Mouse (Mus musculus) midbrain, embryonic 16.5 days (tissue): Measurements from ENCODE around the gene Tgm6. TPM values are rescaled to one million over a fixed set of nuclear protein-coding genes. Genes with fewer than 3 reads are reported as not detected.

Experiments
- ATAC-seq: fragments of 200-750 bp; cut with Nextera tagmentation; 2 replicates; pipeline ENCODE4 v1.8.0; 2017; ENCODE audit warnings: moderate TSS enrichment
- H3K27ac ChIP-seq: fragments of 300-500 bp; sonication (generic); 2 replicates; pipeline ENCODE4 v1.5.1; 2014; ENCODE audit warnings: mild to moderate bottlenecking, low read length, mixed read lengths
- H3K27me3 ChIP-seq: fragments of 300-500 bp; sonication (generic); 2 replicates; pipeline ENCODE4 v1.6.1; 2014; ENCODE audit warnings: low read depth, low read length, mixed read lengths; ENCODE audit not compliant: control insufficient read depth, insufficient read depth
- H3K36me3 ChIP-seq: fragments of 300-500 bp; sonication (generic); 2 replicates; pipeline ENCODE4 v1.6.1; 2014; ENCODE audit warnings: mild to moderate bottlenecking, low read length, moderate library complexity, mixed read lengths; ENCODE audit not compliant: control insufficient read depth, insufficient read depth
- H3K4me1 ChIP-seq: fragments of 300-500 bp; sonication (generic); 2 replicates; pipeline ENCODE4 v1.6.1; 2014; ENCODE audit warnings: mild to moderate bottlenecking, low read length, mixed read lengths; ENCODE audit not compliant: control insufficient read depth, insufficient read depth
- H3K4me2 ChIP-seq: fragments of 300-500 bp; sonication (generic); 2 replicates; pipeline ENCODE4 v1.6.1; 2014; ENCODE audit warnings: mild to moderate bottlenecking, low read length, mixed read lengths
- H3K4me3 ChIP-seq: fragments of 300-500 bp; sonication (generic); 2 replicates; pipeline ENCODE4 v1.5.1; 2014; ENCODE audit warnings: low read depth, mild to moderate bottlenecking, low read length, moderate library complexity, mixed read lengths
- H3K9ac ChIP-seq: fragments of 300-500 bp; sonication (generic); 2 replicates; pipeline ENCODE4 v1.6.1; 2014; ENCODE audit warnings: low read depth, low read length, mixed read lengths
- H3K9me3 ChIP-seq: fragments of 300-500 bp; sonication (generic); replicated peaks from 2 replicates; pipeline ENCODE4 v1.6.1; 2014; ENCODE audit warnings: mild to moderate bottlenecking, low read length, mixed read lengths; ENCODE audit not compliant: control insufficient read depth, poor library complexity, severe bottlenecking
- WGBS: fragments of 180-500 bp; shearing (Covaris S2); extraction: QIAGEN DNeasy Blood & Tissue Kit; methylation state at CpG from one replicate; pipeline ENCODE4 v1.1.7; 2014; 5-methylcytosine and 5-hydroxymethylcytosine counted together
- polyA plus RNA-seq: library from polyadenylated mRNA; unstranded; fragments of >200 nt; fragmentation: Nextera tagmentation; extraction: Ambion mirVana; gene quantifications from 2 replicates; pipeline ENCODE4 v1.2.1, GENCODE M21; 2015

The Tgm6 gene
- polyA plus RNA-seq, 1 experiment from 2014 or later = 0.75 TPM

DNA sequence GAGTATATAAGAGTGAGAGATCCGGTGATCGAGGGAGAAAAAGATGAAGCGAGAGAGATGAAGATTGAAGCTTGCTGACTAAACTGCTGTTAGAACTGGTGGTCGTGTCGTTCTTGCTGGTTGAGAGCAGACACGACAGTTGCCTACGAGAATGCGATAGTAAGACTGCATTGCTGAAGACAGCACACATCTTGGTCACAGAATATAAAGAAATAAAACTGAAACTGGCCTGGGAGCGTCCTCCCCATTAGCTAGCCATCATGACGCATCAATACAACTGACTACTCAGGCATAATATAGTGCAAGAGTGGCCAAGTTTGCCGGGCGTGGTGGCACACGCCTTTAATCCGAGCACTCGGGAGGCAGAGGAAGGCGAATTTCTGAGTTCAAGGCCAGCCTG is 82.7 kb downstream of the Tgm6 start, which contains the start of gene Tmc2:
Gene Tmc2, plus strand, starts transcription at position 301 of the 400 bp plus-strand sequence.
- no peak within 1 kb of the TSS for H3K4me3 ChIP-seq

DNA sequence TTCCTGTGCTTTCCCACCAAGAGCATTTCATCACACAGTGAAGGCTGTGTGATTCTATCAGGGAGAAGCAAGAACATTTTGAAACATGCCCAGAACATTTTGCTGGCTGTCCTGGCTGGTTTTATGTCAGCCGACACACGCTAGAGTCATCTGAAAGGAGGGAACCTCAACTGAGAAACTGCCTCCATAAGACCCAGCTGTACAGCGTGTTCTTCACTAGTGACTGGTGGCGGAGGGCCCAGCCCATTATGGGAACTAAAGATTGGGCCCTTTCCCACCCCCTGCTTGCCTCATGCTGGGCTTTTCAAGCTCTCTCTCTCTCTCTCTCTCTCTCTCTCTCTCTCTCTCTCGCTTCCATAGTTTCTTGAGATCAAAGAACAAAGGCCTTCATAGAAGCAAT is 88.7 kb downstream of the Tgm6 start:
- Histone ChIP-seq H3K9me3 (no peaks in the 10 kb centered on the region), H3K36me3 (no peaks in the 10 kb centered on the region), H3K9ac (no peak overlapping the region), H3K4me1 (no peaks in the 10 kb centered on the region), H3K4me3 (no peak overlapping the region), H3K4me2 (no peak overlapping the region), H3K27me3 (no peaks in the 10 kb centered on the region), H3K27ac (no peak overlapping the region)
- 60% methylated on average over 5 of the region's 5 CpGs for WGBS
- no peak for ATAC-seq

More for the DNA sequence above, 82.7 kb downstream of the Tgm6 start, which contains the start of gene Tmc2:
- Histone ChIP-seq H3K36me3 (no peaks in the 10 kb centered on the region), H3K27ac (no peak within 1 kb of the TSS), H3K9me3 (peaks cover 4% of the 10 kb centered on the region), H3K4me2 (no peak within 1 kb of the TSS), H3K9ac (no peak within 1 kb of the TSS), H3K4me1 (no peaks in the 10 kb centered on the region), H3K27me3 (no peaks in the 10 kb centered on the region)
- no peak for ATAC-seq
- 95% methylated on average over 16 of the region's 16 CpGs for WGBS

Other genes starting within 250 kb of the Tgm6 start
- gene Tgm3, start 100.1 kb upstream of the Tgm6 start, polyA plus RNA-seq = not detected in 2 replicates
- 286 and 305 TPM in 2 replicates for gene Snrpb, start 67.0 kb downstream of the Tgm6 start, polyA plus RNA-seq
- gene Tmc2, start 82.8 kb downstream of the Tgm6 start, polyA plus RNA-seq = not detected in 2 replicates
- 237 and 239 TPM in 2 replicates for gene Nop56, start 162.0 kb downstream of the Tgm6 start, polyA plus RNA-seq
- gene Idh3b, start 172.1 kb downstream of the Tgm6 start, polyA plus RNA-seq = 170 and 186 TPM in 2 replicates
- gene Ebf4, start 182.8 kb downstream of the Tgm6 start, polyA plus RNA-seq = 3.7 and 4.6 TPM in 2 replicates